Mouse (Mus musculus): ENCODE data around the gene Zkscan7.

DNA sequence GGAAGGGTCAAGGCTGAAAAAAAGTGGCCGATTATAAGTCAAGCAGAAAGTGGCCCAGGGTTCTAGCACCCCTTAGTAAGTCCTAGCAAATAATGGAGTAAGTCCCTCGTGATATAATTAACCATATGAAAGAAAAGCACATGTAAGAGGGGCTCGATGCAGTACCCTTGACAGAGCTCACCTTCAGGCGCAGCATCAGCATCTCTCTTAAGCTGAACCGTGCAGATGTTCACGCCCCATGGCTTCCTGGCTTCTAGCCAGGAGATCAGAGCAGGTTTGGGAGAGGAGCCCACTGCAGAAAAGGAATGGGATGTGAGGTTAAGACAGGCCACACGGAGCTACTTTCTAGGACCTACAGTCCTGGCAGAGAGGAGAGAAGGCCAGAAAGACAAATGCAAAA is 31.0 kb upstream of the Zkscan7 start:
- TF ChIP-seq CTCF (IDR thresholded peaks at IDR 0.05; ENCODE audit: control insufficient read depth, insufficient read depth, insufficient replicate concordance, low read depth, low read length) = no peak
- TF ChIP-seq POLR2A (IDR thresholded peaks at IDR 0.05; ENCODE audit: control insufficient read depth, low read depth, low read length) = no peak
